Mouse (Mus musculus): ENCODE measurements around the gene Gse1.
A peak's percentile ranks its signal among the peaks of the same experiment; 100 is the strongest.

Gene Gse1

DNA sequence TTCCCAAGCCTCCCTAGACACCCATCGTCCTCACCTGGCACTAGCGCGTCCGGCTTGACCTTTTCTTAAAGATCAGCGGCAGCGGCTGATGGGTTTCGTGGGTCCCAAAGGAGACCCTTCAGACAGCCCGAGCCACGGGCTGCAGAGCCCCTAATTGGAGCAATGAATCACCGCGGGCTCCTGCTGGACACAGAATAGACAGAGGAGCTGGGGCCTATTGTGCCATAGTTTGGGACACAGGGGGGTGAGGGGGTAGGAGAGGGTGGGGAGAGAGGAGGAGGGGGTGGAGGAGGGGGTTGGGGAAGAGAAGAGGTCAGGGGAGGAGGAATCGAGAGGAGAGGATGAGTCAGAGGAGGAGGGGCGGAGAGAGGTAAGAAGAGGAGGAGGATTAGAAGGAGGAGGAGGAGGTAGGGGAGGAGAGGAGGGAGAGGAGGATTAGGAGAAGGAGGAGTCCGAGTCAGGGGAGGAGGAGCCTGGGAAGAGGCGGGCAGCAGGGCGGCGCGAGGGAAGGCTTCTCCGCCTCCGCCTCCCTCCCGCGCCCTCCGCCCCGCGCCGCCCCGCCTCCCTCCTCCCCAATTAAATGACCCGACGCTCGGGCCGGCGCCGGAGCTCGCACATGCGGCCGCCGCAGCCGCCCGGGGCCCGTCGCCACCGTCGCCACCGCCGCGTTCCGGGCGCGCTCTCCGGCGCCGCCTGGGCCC lies at the start of gene Gse1:
Gse1 (plus strand) TSS at position 566 of the 701 bp plus-strand sequence.
- DNase-seq (ENCODE audit: low read depth), result peak; percentile 66

DNA sequence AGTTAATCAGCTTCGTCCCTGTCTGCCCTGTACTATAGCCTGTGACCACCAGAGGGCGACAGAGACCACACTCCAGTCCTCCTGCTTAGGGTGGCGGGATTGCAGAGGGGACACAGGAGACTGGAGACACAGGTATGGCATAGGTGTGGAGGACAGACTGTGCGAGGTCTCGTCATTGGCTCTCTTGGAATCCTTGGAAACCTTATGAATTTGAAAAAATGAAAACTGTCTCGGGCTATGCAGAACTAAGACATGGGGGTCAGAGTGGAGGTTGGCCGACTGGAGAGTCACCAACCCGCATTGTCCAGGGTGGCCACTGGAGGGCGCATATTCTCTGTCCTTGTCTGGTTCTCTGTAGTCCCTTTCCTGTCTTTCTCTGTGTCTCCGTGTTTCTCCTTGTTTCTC lies 49.2 kb upstream of the Gse1 start:
- peak; percentile 92 for DNase-seq (ENCODE audit: low read depth)

DNA sequence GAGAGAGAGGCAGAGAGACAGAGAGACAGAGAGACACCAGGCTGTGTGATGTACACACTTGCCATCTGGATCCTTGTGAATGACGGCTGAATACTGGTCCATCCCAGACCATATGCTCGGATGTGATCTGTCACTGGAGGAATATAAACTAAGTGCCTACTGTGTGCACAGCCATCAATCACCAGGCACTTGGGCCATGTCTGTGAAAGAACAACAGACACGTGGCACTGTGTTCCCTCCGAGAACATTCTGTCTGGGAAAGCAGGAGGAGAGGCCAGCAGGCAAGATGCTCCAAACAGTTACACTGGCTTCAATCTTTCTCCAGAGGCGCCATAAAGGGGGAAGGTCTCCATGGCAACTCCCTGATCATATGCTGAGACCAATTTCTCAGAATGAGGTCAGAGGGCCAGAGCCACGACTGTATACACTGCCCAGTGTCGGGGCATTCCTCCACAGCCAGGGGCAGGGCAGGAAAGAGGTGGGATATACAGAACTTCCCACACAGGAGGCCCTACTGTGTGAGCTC lies 47.7 kb upstream of the Gse1 start:
- DNase-seq (ENCODE audit: low read depth), result no peak

DNA sequence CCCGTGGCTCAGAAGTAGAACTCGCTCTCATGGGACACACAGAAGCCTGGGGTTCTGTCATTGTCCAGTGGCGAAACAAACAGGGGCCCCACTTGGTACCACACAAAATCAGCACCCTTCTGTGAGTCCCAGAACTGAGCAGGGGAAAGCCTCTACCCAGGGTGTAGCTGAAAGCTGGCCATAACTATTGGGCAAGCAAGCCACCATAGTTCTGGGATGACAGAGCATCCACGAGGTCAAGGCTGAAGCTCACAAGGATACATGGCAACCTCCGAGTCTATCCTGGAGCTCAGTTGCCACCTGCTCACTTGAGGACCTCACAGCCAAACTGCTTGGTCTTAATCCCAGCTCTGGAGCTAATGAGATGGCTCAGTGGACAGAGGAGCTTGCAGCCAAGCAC lies 47.0 kb upstream of the Gse1 start:
- no peak for DNase-seq (ENCODE audit: low read depth)

DNA sequence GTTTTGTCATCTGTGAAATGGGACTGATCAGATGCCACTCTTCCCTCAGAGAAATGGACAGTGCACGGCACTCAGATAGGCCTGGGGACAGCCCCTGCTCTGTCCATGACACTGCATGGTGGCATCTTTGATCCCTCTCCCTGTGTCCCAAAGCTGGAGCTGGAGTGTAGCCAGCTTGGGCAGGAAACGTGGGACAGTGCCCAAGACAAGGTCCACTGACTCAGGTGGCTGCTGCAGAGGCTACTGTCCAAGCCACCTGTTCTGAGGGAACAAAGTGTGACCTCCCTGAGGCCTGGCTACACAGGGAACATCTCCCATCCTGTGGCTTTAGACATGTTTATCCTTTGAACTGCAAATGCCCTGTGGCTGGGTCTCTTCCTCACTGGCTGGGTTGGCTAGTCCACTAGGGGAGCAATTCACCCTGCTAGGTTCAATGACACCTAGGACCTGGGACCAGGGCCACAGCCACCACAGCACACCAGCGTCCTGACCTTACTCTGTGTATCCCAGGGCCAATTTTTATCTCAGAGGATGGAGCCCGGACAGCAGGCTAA lies 46.3 kb upstream of the Gse1 start:
- no peak for DNase-seq (ENCODE audit: low read depth)

DNA sequence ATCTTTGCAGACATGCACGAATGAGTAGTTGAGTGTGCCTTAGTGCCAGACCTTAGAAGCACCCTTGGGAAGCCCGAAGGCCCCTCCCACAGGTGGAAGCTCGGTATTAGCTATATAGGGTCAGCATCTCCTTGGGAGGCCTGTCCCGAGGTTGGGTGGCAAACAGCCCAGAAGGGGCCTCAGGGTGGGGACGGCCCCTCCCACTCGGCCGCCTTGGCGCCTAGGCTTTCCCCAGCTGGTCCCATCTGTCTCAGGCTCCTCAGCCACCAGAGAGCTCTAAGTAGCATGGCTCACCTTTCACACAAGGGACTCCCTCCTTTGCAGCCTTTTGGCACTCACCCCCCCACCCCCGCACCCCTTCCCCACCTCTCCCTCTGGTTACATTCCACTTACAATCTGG lies 43.9 kb upstream of the Gse1 start:
- DNase-seq (ENCODE audit: low read depth), result no peak

DNA sequence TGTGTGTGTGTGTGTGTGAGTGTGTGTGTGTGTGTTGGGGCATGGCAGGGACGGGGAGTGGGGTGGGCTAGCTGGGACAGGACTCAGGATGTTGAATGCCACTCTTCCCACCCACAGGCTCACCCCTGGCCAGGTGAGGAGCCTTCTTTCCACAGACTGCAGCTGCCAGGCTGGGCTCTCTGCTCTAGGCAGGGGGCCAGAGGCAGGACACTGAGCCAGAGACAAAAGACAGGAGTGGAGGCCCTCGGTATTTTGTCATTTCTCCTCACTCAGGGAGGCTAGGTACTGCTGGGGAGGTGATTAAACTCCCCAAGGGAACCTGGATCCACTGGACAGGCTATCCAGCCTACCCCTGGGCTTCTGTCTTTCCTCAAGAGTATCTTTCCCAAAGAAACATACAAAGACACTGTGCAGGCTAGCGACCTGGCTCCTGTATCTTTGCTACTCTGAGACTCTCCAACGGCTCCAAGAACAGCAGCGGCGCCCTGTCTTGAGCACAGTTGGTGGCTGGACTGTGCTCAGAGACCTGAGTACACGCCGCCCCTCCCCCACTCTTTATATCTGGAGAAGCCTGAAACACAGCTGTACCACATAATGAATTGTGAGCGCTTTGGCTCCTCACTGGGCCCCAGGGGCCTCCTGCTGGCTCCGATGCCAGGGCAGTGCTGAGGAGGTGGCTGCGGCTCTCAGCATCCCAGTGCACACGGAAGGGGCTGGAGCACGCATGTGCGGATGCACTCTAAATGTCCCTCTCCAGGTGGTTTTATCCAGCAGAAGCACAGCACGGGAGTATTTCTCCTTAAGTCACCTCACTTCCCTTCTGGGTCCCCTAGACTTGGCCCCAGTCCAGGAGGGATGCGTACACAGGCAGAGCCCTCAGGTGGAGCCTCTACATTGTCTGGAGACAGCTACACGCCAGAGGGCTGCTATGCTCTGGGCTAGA lies 43.1 kb upstream of the Gse1 start:
- DNase-seq (ENCODE audit: low read depth), result no peak

DNA sequence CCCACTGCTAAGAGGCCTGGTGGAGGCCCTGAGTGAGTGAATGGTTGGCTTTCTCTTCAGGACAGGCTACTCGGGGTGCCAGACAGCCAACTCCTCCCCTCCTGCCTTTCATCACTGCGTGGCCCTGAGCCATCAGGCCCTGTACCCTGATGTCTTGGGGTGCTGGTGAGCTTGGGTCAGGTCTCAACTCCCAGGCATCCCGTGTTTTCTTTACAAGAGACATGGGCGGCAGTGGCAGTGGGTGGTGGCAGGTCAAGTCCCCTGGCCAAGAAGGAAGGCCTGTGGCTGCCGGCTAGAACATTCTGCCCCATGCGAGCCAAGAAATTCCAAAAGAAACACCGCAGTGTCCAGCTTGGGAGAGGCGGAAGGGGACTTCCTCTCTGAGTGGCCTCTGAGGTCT lies 41.8 kb upstream of the Gse1 start:
- no peak for DNase-seq (ENCODE audit: low read depth)

DNA sequence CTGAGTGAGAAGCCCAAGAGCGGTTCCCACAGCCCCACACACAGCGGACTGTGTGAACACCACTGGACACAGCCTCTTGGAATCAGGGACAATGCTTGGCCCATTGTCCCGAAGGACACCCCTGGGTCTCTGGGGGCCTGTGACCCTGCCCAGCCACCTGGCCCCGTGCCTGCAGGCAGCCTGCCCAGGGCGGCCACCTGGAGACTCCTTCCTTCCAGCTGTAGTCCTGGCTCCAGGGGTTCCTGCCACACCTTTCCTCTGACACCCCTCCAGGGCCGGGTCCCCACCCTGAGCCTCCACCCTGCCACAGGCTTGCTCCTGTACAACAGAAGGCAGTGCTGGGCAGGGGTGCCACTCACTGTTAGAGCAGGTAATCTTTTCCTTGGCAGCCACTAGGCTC lies 39.7 kb upstream of the Gse1 start:
- no peak for DNase-seq (ENCODE audit: low read depth)

DNA sequence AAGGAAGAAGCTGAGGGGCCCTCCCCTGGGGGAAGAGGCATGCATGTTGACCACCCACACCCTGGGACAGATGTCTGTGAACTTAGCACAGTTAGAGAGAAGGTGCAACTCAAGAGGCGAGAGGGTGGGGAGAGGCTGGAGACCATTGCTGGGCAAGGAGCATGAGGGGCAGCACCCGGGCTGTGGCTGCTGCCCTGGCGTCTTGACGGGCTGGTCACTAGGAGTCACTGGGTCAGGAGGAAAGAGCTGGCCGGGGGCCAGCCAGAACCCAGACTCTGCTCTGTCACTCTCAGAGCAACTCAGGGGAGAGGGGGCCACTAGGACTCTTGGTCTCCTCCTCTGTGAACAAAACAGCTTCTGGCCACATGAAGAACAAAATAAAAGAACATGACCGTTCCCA lies 38.8 kb upstream of the Gse1 start:
- no peak for DNase-seq (ENCODE audit: low read depth)

DNA sequence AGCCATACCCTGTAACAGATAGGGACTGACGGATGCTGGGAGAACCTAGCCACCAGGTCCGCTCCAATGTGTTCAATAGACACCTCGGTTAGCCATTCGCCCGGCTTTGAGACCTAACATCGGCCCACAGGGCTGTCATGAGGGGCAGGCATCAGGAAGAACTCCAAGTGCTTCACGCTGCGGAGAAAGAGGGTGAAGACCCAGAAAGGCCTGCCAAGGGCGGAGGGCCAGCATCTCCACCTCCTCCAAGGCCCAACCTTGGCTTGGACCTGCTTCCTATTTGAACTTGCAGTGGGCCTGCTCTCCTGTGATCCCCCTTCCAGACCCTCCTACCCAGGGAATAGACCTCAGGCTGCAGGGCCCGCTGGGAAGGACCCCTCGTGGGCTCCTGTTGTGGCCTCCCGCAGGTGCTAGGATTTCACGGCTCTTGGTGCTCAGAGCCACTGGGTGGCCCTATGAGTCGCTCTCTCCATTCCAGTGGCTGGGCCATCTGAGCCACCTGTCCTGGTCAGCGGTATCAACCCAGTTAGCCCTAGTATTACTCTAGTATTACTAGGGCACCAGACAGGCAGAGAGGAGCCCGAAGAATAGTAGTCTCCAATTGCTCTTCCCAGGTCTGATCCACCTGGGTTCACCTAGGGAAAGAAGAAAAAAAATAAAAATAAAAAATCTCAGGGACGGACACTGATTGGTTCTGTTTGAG lies 38.0 kb upstream of the Gse1 start:
- DNase-seq (ENCODE audit: low read depth), result no peak

DNA sequence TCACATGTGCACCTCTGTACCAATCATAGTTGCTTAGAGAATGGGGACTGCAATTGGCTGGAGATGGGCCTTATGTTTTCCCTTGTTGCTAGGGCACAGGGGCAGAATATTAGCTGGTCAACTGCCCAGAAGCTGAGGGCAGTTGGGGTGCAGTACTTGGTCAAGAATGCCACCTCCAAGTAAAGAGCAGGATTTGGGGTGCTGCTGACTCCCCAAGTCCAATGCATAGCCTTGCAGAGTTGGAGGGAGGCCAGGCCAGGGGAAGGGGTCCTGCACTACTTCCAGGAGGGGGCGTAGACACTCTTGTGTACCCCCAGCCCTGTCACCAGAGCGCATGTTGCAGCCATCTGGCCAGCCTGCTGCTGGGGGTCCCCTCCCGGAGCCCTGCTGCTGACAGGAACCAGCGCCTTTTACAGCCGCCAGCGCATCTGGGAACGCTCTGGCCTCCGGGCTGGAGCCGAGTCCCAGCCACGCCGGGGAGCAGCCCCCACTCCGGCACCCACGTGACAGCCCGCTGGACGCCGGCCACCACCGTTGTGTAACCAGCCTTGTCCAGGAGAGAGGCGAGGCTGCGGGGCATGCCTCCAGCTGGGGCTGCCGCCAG lies 37.3 kb upstream of the Gse1 start:
- no peak for DNase-seq (ENCODE audit: low read depth)

DNA sequence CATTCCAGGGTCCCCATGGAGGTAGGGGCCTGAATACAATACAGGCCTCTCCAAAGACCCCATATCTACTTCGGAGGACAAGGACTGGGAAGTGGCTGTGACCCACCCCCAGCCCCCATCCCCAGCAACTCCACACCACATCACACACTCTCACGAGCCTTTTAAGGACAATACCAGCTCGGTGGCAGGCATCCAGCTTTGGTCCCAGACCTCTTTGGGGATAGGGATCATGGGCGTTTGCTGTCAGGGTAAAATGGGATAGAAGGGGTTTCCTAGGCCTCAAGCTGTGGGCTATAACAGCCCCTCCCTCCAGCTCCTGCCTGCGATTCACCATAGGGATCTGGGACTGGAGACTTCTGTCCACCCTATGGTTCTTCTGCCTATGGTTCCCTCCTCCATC lies 36.6 kb upstream of the Gse1 start:
- DNase-seq (ENCODE audit: low read depth), result no peak

DNA sequence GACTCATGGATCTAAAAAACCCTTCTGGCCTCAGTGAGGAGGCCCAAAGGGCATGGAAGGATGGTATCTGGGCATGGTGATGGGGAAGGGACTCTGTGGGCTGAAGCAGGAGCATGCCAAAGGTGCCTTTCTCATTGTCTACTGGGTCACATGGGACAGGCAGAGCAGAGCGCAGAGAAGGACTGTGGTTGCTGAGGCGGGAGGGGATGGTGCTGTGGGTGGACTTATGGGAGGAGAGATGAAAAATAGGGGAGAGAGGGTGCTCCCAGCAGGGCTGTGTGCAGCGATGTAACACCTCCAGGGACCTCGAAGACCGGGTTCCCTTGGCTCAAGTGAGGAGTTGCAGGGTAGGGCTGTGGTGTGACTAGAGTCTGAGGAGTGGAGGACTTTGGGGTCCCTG lies 36.1 kb upstream of the Gse1 start:
- DNase-seq (ENCODE audit: low read depth), result no peak

DNA sequence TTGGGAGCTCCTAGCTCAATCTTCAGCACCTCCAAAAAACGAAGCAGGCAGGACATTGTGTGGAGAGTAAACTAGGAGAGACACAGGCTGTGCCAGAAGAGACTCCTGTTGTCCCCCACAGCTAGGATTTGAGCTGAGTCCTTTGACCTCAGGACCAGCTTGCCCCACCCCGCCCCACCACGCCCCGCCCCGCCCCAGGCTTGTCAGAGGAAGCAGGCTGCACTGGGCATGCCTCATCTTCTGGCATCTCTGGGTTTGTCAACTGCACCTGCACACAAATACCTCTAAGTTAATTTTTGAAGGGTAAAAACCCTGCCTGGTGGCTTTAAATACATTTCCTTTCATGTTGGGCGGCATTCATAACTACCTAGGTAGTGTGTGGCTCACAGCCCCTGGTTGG lies 26.9 kb upstream of the Gse1 start:
- DNase-seq (ENCODE audit: low read depth), result no peak

DNA sequence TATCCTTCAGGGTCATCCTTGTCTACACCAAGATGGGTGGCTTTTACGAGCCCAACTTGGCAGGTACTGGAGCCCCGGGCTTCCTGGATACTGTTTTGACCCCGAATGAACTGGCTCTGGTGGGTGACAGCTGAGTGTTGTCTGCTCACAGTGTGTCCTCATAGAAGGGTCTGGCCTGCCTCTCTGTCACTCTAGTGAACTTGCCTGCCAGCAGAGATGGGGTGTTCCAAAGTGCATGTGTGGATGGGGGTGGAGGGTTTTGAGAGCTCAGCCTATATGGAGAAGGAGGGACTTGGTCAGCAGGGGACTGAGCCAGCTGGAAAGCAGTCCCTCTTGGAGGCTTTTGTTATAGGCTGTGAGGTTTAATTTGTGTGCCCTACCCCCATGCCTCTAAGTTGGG lies 25.7 kb upstream of the Gse1 start:
- no peak for DNase-seq (ENCODE audit: low read depth)

DNA sequence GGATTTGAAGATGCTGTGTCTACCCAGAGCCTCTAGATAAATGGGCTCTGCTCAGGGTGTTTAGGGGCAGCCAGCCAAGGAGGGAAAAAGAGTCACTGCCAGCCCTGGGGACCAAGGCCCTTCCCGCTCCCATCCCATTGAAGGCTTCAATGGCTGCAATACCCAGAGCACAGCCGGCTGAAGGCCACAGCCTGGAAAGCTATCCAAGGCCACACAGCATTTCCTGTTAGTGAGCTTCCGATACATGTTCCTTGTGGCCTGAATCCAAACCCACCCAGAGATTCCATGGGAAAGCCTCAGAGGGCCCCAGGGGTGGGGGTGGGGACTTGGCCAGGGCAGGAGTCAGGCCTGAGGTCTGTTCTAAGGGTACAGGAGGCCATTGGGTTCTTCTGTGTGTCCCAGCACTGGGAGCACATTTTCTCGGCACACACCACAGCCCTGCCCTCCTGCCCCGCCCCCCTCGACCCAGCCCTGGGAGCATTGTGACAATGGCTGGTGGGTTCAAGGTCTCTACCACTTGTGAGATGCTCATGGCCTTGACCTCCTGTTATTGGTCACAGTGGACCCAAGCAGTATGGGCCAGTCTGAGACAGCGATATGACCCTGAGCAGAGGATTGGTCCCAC lies 23.4 kb upstream of the Gse1 start:
- no peak for DNase-seq (ENCODE audit: low read depth)

DNA sequence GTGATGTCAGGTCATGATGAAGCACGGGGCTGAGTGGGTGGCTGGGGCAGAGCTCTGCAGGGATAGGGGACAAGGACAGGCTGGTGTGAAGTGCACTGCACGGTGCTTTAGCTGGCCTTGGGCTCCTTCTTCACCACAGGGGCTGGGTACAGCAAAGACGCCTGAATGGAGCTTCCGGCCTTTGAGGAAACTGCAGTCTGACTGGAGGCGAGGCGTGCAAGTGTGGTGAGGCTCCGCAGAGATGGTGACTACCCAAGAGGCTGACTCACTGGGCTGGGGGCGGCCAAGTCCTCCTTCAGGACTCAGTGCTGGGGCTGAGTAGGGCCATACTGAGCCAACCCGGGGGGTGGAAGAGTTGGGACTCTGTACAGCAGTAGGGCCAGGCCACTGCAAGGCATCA lies 22.3 kb upstream of the Gse1 start:
- peak; percentile 27 for DNase-seq (ENCODE audit: low read depth)

DNA sequence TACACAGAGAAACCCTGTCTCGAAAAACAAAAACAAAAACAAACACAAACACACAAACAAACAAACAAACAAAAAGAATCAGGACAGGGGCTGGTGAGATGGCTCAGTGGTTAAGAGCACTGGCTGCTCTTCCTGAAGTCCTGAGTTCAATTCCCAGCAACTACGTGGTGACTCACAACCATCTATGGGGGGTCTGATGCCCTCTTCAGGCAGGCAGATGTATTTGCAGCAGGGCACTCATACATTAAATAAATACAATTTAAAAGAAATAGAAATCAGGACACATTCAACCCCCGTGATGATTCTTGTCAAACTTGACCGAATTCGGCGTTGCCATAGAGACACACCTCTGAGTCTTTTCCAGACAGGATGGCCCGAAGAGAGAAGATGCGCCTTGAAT lies 20.9 kb upstream of the Gse1 start:
- DNase-seq (ENCODE audit: low read depth), result peak; percentile 13

DNA sequence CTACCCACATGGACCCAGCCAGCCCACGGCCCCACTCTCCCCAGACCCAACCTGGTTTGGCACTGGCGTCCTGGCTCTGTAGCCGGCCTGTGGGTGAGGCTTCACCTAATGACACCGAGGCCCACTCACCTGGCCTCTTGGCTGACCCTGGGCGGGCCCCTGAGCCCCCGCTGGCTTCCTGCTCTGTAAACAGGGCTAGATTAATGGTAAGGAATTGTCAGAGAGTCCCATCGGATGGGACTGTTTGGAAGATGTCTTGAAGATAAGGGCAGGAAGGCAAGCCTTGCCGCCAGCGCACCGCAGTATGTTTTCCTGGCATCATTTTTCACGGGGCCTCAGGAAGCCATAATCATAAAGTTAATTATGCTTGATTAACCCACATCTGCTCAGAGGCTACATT lies 20.1 kb upstream of the Gse1 start:
- no peak for DNase-seq (ENCODE audit: low read depth)

DNA sequence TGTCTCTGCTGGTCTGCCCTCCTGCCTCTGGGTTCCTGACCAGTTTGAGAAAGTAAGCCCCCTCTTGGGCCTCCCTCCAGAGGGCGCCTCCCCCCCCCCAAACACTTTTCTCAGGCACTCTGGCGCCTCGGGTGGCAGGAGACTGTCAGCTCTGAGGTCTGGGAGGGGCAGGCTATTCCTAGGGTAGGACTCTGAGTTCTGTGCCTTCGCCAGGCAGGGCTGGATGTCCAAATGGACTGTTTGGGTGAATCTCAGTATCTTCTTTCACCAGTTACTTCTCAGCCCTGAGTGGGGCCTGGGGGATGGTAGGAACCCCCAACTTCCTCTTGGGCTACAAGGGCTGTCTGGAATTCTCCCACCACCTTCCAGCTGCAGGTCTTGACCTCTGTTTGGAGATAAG lies 16.9 kb upstream of the Gse1 start:
- DNase-seq (ENCODE audit: low read depth), result no peak
